19 mouse cellular contexts compared by ENCODE assay signal in genomic region chrX:166240751-166241150, GRCm38 (mm10). TPM values are rescaled to one million over a fixed set of nuclear protein-coding genes. Genes with fewer than 3 reads are reported as not detected.
A peak's percentile ranks its signal among the peaks of the same experiment; 100 is the strongest.
DNase-seq lines count a peak whose midpoint lies in the region; ATAC-seq and TF ChIP-seq lines count a peak whose summit lies in the region.
"Had no signal": no experiment of that assay in that cellular context is flagged by ENCODE, and none has a peak within 500 bp of the region (broad histone marks: within the 10 kb centered on the region; RNA-seq: fewer than 3 reads in every experiment).

No protein-coding gene starts in this region.

- no peaks in the 10 kb centered on the region for H3K4me1 ChIP-seq in forebrain, embryonic 12.5 days
- H3K4me1 ChIP-seq in forebrain, embryonic 11.5 days (replicated peaks; ENCODE audit: control insufficient read depth, insufficient read depth, low read length) = no peaks in the 10 kb centered on the region
- H3K4me1 ChIP-seq in midbrain, embryonic 13.5 days (replicated peaks) = no peaks in the 10 kb centered on the region
- H3K4me1 ChIP-seq in midbrain, embryonic 16.5 days (ENCODE audit: control insufficient read depth, insufficient read depth, low read length) = no peaks in the 10 kb centered on the region
- no peaks in the 10 kb centered on the region for H3K4me1 ChIP-seq in forebrain, embryonic 14.5 days (ENCODE audit: control insufficient read depth, insufficient read depth, low read length)
- H3K4me1 ChIP-seq in midbrain, postnatal 0 days (ENCODE audit: insufficient read depth, low read length) = no peaks in the 10 kb centered on the region
- H3K4me1 ChIP-seq: heart, embryonic 12.5 days had no signal

- H3K27ac ChIP-seq in forebrain, embryonic 12.5 days = no peak overlapping the region
- H3K27ac ChIP-seq in forebrain, embryonic 11.5 days (ENCODE audit: low read depth, low read length) = no peak overlapping the region
- H3K27ac ChIP-seq in midbrain, embryonic 13.5 days = no peak overlapping the region
- no peak overlapping the region for H3K27ac ChIP-seq in midbrain, embryonic 16.5 days (ENCODE audit: low read length)
- no peak overlapping the region for H3K27ac ChIP-seq in forebrain, embryonic 14.5 days (ENCODE audit: low read depth, low read length)
- no peak overlapping the region for H3K27ac ChIP-seq in midbrain, postnatal 0 days (ENCODE audit: low read depth, low read length)
- H3K27ac ChIP-seq: kidney, postnatal 0 days had no signal

- H3K9ac ChIP-seq in forebrain, embryonic 12.5 days = no peak overlapping the region
- H3K9ac ChIP-seq in forebrain, embryonic 11.5 days (ENCODE audit: low read length) = no peak overlapping the region
- no peak overlapping the region for H3K9ac ChIP-seq in midbrain, embryonic 13.5 days (replicated peaks)
- no peak overlapping the region for H3K9ac ChIP-seq in midbrain, embryonic 16.5 days (ENCODE audit: low read depth, low read length)
- H3K9ac ChIP-seq in forebrain, embryonic 14.5 days (ENCODE audit: low read length) = no peak overlapping the region
- H3K9ac ChIP-seq in midbrain, postnatal 0 days (replicated peaks; ENCODE audit: low read length, poor library complexity, severe bottlenecking) = no peak overlapping the region
- H3K9ac ChIP-seq: heart, embryonic 12.5 days; liver, postnatal 0 days had no signal

- H3K9me3 ChIP-seq in forebrain, embryonic 12.5 days = no peaks in the 10 kb centered on the region
- no peaks in the 10 kb centered on the region for H3K9me3 ChIP-seq in forebrain, embryonic 11.5 days (ENCODE audit: control insufficient read depth, low read length)
- no peaks in the 10 kb centered on the region for H3K9me3 ChIP-seq in midbrain, embryonic 13.5 days
- H3K9me3 ChIP-seq in midbrain, embryonic 16.5 days (replicated peaks; ENCODE audit: control insufficient read depth, low read length, poor library complexity, severe bottlenecking) = no peaks in the 10 kb centered on the region
- H3K9me3 ChIP-seq in forebrain, embryonic 14.5 days (replicated peaks; ENCODE audit: control insufficient read depth, low read length) = no peaks in the 10 kb centered on the region
- H3K9me3 ChIP-seq in midbrain, postnatal 0 days (ENCODE audit: low read length) = no peaks in the 10 kb centered on the region
- H3K9me3 ChIP-seq: heart, embryonic 12.5 days had no signal

- no peak for DNase-seq in forebrain, embryonic 11.5 days (ENCODE audit: low spot score)
- peak; percentile 69 for DNase-seq in forebrain, embryonic 14.5 days (ENCODE audit: low spot score)
- DNase-seq in midbrain, postnatal 0 days (ENCODE audit: low spot score) = peak; percentile 48
- DNase-seq in urinary bladder, postnatal 4 days (ENCODE audit: low spot score in 2 of 2) = no peak
- DNase-seq: adrenal gland, adult 8-10 months; cerebellum, adult 11 months; cerebellum, postnatal 36 days; liver; liver, postnatal 0 days; right cerebral cortex, adult 18-20 months; thymus, adult 18-20 months had no signal

- TF ChIP-seq CTCF in midbrain, postnatal 0 days (IDR thresholded peaks at IDR 0.05) = no peak

- 0 out of 2 replicates have a peak overlapping the region, but pooled peaks have one; percentile 10 for H3K4me2 ChIP-seq in forebrain, embryonic 12.5 days
- H3K4me2 ChIP-seq in forebrain, embryonic 11.5 days (ENCODE audit: low read depth, low read length, severe bottlenecking) = no peak overlapping the region
- H3K4me2 ChIP-seq in midbrain, embryonic 13.5 days (replicated peaks) = peak overlapping the region; percentile 2; the same call in 1 of the 2 replicates
- no peak overlapping the region for H3K4me2 ChIP-seq in midbrain, embryonic 16.5 days (ENCODE audit: low read length)
- peak overlapping the region; percentile 59 for H3K4me2 ChIP-seq in forebrain, embryonic 14.5 days (ENCODE audit: low read length)
- no peak overlapping the region for H3K4me2 ChIP-seq in midbrain, postnatal 0 days (ENCODE audit: low read depth, low read length, poor library complexity, severe bottlenecking)
- H3K4me2 ChIP-seq: heart, embryonic 12.5 days had no signal

- no peaks in the 10 kb centered on the region for H3K36me3 ChIP-seq in forebrain, embryonic 12.5 days (replicated peaks)
- no peaks in the 10 kb centered on the region for H3K36me3 ChIP-seq in forebrain, embryonic 11.5 days (ENCODE audit: control insufficient read depth, insufficient read depth, low read length)
- no peaks in the 10 kb centered on the region for H3K36me3 ChIP-seq in midbrain, embryonic 13.5 days
- no peaks in the 10 kb centered on the region for H3K36me3 ChIP-seq in midbrain, embryonic 16.5 days (ENCODE audit: control insufficient read depth, insufficient read depth, low read length)
- 0 out of 2 replicates have a peak, but pooled peaks cover 3% of the 10 kb centered on the region for H3K36me3 ChIP-seq in forebrain, embryonic 14.5 days (ENCODE audit: control insufficient read depth, insufficient read depth, low read length)
- no peaks in the 10 kb centered on the region for H3K36me3 ChIP-seq in midbrain, postnatal 0 days (ENCODE audit: insufficient read depth, low read length)
- H3K36me3 ChIP-seq: heart, embryonic 12.5 days had no signal

- peak; percentile 41; the same call in 1 of the 2 replicates for ATAC-seq in forebrain, embryonic 12.5 days (ENCODE audit: low FRiP score)
- ATAC-seq in forebrain, embryonic 11.5 days (replicated peaks; ENCODE audit: low FRiP score) = no peak
- ATAC-seq in midbrain, embryonic 13.5 days = no peak
- ATAC-seq in midbrain, embryonic 16.5 days = no peak
- peak; percentile 59 for ATAC-seq in forebrain, embryonic 14.5 days
- ATAC-seq in midbrain, postnatal 0 days (ENCODE audit: low FRiP score) = no peak
- ATAC-seq in inflammation-experienced regulatory T-cells, adult 6 months = no peak
- ATAC-seq: intestine, embryonic 16.5 days; liver, postnatal 0 days had no signal

- no peak overlapping the region for H3K4me3 ChIP-seq in forebrain, embryonic 12.5 days (replicated peaks)
- H3K4me3 ChIP-seq in forebrain, embryonic 11.5 days (ENCODE audit: low read depth, low read length) = no peak overlapping the region
- no peak overlapping the region for H3K4me3 ChIP-seq in midbrain, embryonic 13.5 days (replicated peaks)
- H3K4me3 ChIP-seq in midbrain, embryonic 16.5 days (ENCODE audit: low read depth, low read length) = no peak overlapping the region
- no peak overlapping the region for H3K4me3 ChIP-seq in forebrain, embryonic 14.5 days (ENCODE audit: low read depth, low read length)
- no peak overlapping the region for H3K4me3 ChIP-seq in midbrain, postnatal 0 days (ENCODE audit: low read depth, low read length)
- H3K4me3 ChIP-seq: heart, embryonic 12.5 days had no signal

- H3K27me3 ChIP-seq in forebrain, embryonic 12.5 days = peaks cover 35% of the 10 kb centered on the region
- H3K27me3 ChIP-seq in forebrain, embryonic 11.5 days (ENCODE audit: control insufficient read depth, insufficient read depth, low read length) = peaks cover 11% of the 10 kb centered on the region
- H3K27me3 ChIP-seq in midbrain, embryonic 13.5 days = peaks cover 37% of the 10 kb centered on the region
- H3K27me3 ChIP-seq in midbrain, embryonic 16.5 days (ENCODE audit: control insufficient read depth, insufficient read depth, low read depth, low read length) = peaks cover 2% of the 10 kb centered on the region
- 0 out of 2 replicates have a peak, but pooled peaks cover 4% of the 10 kb centered on the region for H3K27me3 ChIP-seq in forebrain, embryonic 14.5 days (replicated peaks; ENCODE audit: control insufficient read depth, insufficient read depth, low read length)
- no peaks in the 10 kb centered on the region; the same call in 1 of the 2 replicates for H3K27me3 ChIP-seq in midbrain, postnatal 0 days (ENCODE audit: insufficient read depth, low read length)
- H3K27me3 ChIP-seq: CH12.LX had no signal

- 66% methylated on average over 7 of the region's 7 CpGs for WGBS in forebrain, embryonic 12.5 days
- WGBS in forebrain, embryonic 11.5 days = 66% methylated on average over 7 of the region's 7 CpGs
- 66% methylated on average over 7 of the region's 7 CpGs for WGBS in midbrain, embryonic 13.5 days
- WGBS in midbrain, embryonic 16.5 days = 46% methylated on average over 7 of the region's 7 CpGs
- WGBS in forebrain, embryonic 14.5 days = 46% methylated on average over 7 of the region's 7 CpGs
- 62% methylated on average over 7 of the region's 7 CpGs for WGBS in midbrain, postnatal 0 days

RNA-seq across cellular contexts. Expression of gene Gpm6b, which starts 2.0 kb away (rescaled TPM):
- polyA plus RNA-seq in forebrain, embryonic 12.5 days (2016; fragmentation: Nextera tagmentation; extraction: Ambion mirVana) = 226 and 253 TPM in 2 replicates
- polyA plus RNA-seq in forebrain, embryonic 11.5 days (2014; fragmentation: Nextera tagmentation; extraction: Ambion mirVana) = 97.7 and 104 TPM in 2 replicates
- polyA plus RNA-seq in midbrain, embryonic 13.5 days (2015; fragmentation: Nextera tagmentation; extraction: Ambion mirVana) = 271 and 286 TPM in 2 replicates
- polyA plus RNA-seq in midbrain, embryonic 16.5 days (2015; fragmentation: Nextera tagmentation; extraction: Ambion mirVana) = 278 and 282 TPM in 2 replicates
- polyA plus RNA-seq in forebrain, embryonic 14.5 days (2014; fragmentation: Nextera tagmentation; extraction: Ambion mirVana) = 245 and 296 TPM in 2 replicates
- total RNA-seq in midbrain, postnatal 0 days (2014; rRNA removed) = 322 and 332 TPM in 2 replicates
- 265 and 280 TPM in 2 replicates for polyA plus RNA-seq in midbrain, postnatal 0 days (2015; fragmentation: Nextera tagmentation; extraction: Ambion mirVana)
- polyA plus RNA-seq in inflammation-experienced regulatory T-cells, adult 6 months (2017; shearing (Covaris generic)) = 10 to 100 TPM; 25.8 to 61.6 (median 50.7) TPM

Comparison
In these comparisons a context has a peak if more than half of its experiments do, and no peak if none do; other contexts are left out.
1. ATAC-seq: peak in forebrain, embryonic 12.5 days (single experiment) and forebrain, embryonic 14.5 days (single experiment); none in forebrain, embryonic 11.5 days (single experiment), midbrain, embryonic 13.5 days (single experiment), midbrain, embryonic 16.5 days (single experiment), midbrain, postnatal 0 days (single experiment) and inflammation-experienced regulatory T-cells, adult 6 months (single experiment).
2. H3K4me2 ChIP-seq: peak in forebrain, embryonic 12.5 days (single experiment), midbrain, embryonic 13.5 days (single experiment) and forebrain, embryonic 14.5 days (single experiment); none in forebrain, embryonic 11.5 days (single experiment), midbrain, embryonic 16.5 days (single experiment) and midbrain, postnatal 0 days (single experiment).
3. DNase-seq: peak in forebrain, embryonic 14.5 days (single experiment) and midbrain, postnatal 0 days (single experiment); none in forebrain, embryonic 11.5 days (single experiment) and urinary bladder, postnatal 4 days (0 of 2).